Mouse (Mus musculus) heart, postnatal 0 days (tissue): Measurements from ENCODE around the gene Tmem151a.

Source experiments
- CTCF ChIP-seq: IDR thresholded peaks from 2 replicates; pipeline ENCODE4 v1.5.1; 2016; ENCODE audit warnings: antibody characterized with exemption, control low read depth, low read depth
- EP300 ChIP-seq: IDR thresholded peaks from 2 replicates; pipeline ENCODE4 v1.6.1; 2016; ENCODE audit warnings: antibody characterized with exemption, low read depth

- no peak for TF ChIP-seq CTCF
- TF ChIP-seq EP300, result no peak
Observed at GRCm38 (mm10) chr19:5072389-5073019, 12.8 kb downstream of the Tmem151a start.
